Mouse (Mus musculus) myocyte (in vitro differentiated cells): ENCODE measurements around the gene Rab27a.

Experiments used
- CEBPB ChIP-seq: IDR thresholded peaks from 2 replicates; pipeline ENCODE4 v1.6.1; 2011; ENCODE audit warnings: mild to moderate bottlenecking, moderate library complexity; ENCODE audit not compliant: poor library complexity, insufficient read depth, severe bottlenecking
- E2F4 ChIP-seq: IDR thresholded peaks from one replicate; pipeline ENCODE4 v1.6.1; 2011; ENCODE audit warnings: mild to moderate bottlenecking, control low read depth, moderate library complexity; ENCODE audit not compliant: insufficient read depth
- MAX ChIP-seq: IDR thresholded peaks from one replicate; pipeline ENCODE4 v1.6.1; 2011; ENCODE audit warnings: low read depth, mild to moderate bottlenecking, control low read depth
- MYOG ChIP-seq, 3 experiments: IDR thresholded peaks; one replicate each; pipeline ENCODE4 v1.6.1; 2011; ENCODE audit warnings: control low read depth in 2 of 3, low read depth in 2 of 3, mild to moderate bottlenecking in 2 of 3; ENCODE audit not compliant: insufficient read length in 2 of 3, control insufficient read depth in 1 of 3, insufficient read depth in 1 of 3
- POLR2A ChIP-seq: IDR thresholded peaks from one replicate; pipeline ENCODE4 v1.6.1; 2011; ENCODE audit warnings: low read depth, mild to moderate bottlenecking, control low read depth, moderate library complexity; ENCODE audit not compliant: insufficient read length
- POLR2AphosphoS2 ChIP-seq: IDR thresholded peaks from one replicate; pipeline ENCODE4 v1.6.1; 2011; ENCODE audit warnings: low read depth, control low read depth; ENCODE audit not compliant: insufficient read length
- SRF ChIP-seq: IDR thresholded peaks from one replicate; pipeline ENCODE4 v1.6.1; 2011; ENCODE audit warnings: low read depth; ENCODE audit not compliant: control insufficient read depth, insufficient read length
- TCF12 ChIP-seq: IDR thresholded peaks from one replicate; pipeline ENCODE4 v1.6.1; 2011; ENCODE audit warnings: mild to moderate bottlenecking, control low read depth; ENCODE audit not compliant: poor library complexity, insufficient read depth, severe bottlenecking
- TCF3 ChIP-seq: IDR thresholded peaks from one replicate; pipeline ENCODE4 v1.6.1; 2011; ENCODE audit warnings: low read depth, control low read depth; ENCODE audit not compliant: insufficient read length
- USF1 ChIP-seq: IDR thresholded peaks from one replicate; pipeline ENCODE4 v1.6.1; 2011; ENCODE audit warnings: low read depth, mild to moderate bottlenecking, control low read depth, moderate library complexity

DNA sequence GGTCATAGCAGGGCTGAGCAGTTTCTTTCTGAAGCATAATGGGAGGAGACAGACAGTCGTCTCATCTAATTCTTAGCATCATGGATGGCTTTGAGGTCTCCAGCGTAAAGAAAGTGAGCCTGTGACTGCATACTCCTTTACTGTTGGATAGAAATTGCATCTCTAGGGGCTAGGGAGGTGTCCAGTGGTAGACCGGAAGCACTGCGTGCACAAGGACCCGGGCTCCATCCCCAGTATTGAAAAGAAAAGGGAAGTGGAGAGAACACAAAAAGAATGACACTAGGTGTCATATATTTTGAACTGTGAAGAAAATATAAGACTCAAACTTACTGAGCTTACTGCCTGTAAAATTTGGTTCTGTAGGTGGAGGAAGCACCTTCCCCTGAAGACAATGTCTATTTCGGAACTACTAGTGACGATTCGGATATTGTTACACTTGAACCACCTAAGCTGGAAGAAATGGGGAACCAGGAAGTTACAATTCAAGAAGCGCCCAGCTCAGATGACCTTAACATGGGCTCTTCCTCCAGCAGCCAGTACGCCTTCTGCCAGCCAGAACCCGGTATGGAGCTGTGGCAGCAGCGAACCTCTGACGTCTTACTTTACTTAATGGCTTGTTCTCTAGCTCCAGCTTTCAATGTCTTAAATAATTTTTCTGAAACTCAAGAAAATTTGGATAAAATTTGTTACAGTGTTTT is 43.2 kb upstream of the Rab27a start:
- no peak for TF ChIP-seq TCF12
- TF ChIP-seq MAX = no peak
- no peak for TF ChIP-seq CEBPB
- TF ChIP-seq E2F4 = no peak
- no peak for TF ChIP-seq POLR2A
- no peak for TF ChIP-seq USF1
- TF ChIP-seq TCF3 = no peak
- no peak for TF ChIP-seq POLR2AphosphoS2
- TF ChIP-seq MYOG (IDR thresholded peaks at IDR 0.05; ENCODE audit: control insufficient read depth in 1 of 3, insufficient read depth in 1 of 3, insufficient read length in 2 of 3, low read depth in 2 of 3) = no peak
- no peak for TF ChIP-seq SRF
